Mouse (Mus musculus) hindbrain, embryonic 10.5 days (tissue): Measurements from ENCODE around the gene Gcnt2. TPM values are rescaled to one million over a fixed set of nuclear protein-coding genes. Genes with fewer than 3 reads are reported as not detected.

Experiments
- DNase-seq: peaks from one replicate; pipeline ENCODE4 v3.0.0-alpha.2; 2017; ENCODE audit warnings: low spot score
- H3K27ac ChIP-seq: fragments of 300-500 bp; sonication (generic); 2 replicates; pipeline ENCODE4 v1.5.1; 2016; ENCODE audit warnings: mild to moderate bottlenecking, moderate library complexity
- H3K27me3 ChIP-seq: fragments of 300-500 bp; sonication (generic); 2 replicates; pipeline ENCODE4 v1.6.1; 2016; ENCODE audit warnings: mild to moderate bottlenecking; ENCODE audit not compliant: poor library complexity, insufficient read depth, severe bottlenecking
- H3K36me3 ChIP-seq: fragments of 300-500 bp; sonication (generic); 2 replicates; pipeline ENCODE4 v1.6.1; 2016; ENCODE audit warnings: mild to moderate bottlenecking, moderate library complexity
- H3K4me1 ChIP-seq: fragments of 300-500 bp; sonication (generic); replicated peaks from 2 replicates; pipeline ENCODE4 v1.6.1; 2016; ENCODE audit warnings: mild to moderate bottlenecking
- H3K4me3 ChIP-seq: fragments of 300-500 bp; sonication (generic); 2 replicates; pipeline ENCODE4 v1.5.1; 2016; ENCODE audit warnings: mild to moderate bottlenecking, moderate library complexity
- H3K9me3 ChIP-seq: fragments of 300-500 bp; sonication (generic); 2 replicates; pipeline ENCODE4 v1.6.1; 2016; ENCODE audit warnings: mild to moderate bottlenecking, moderate library complexity
- WGBS: fragments of 180-500 bp; shearing (Covaris S2); methylation state at CpG from one replicate; pipeline ENCODE4 v1.1.7; 2016; 5-methylcytosine and 5-hydroxymethylcytosine counted together
- polyA plus RNA-seq: library from polyadenylated mRNA; unstranded; fragments of >200 nt; fragmentation: Nextera tagmentation; extraction: Ambion mirVana; gene quantifications from 2 replicates; pipeline ENCODE4 v1.2.1, GENCODE M21; 2016

The Gcnt2 gene
- polyA plus RNA-seq, 1 experiment from 2014 or later: 3.9 TPM

- Histone ChIP-seq H3K4me1 (0 out of 2 replicates have a peak, but pooled peaks cover 4% of the 10 kb centered on the region), H3K27ac (no peak overlapping the region), H3K36me3 (no peaks in the 10 kb centered on the region), H3K4me3 (no peak overlapping the region), H3K27me3 (no peaks in the 10 kb centered on the region), H3K9me3 (no peaks in the 10 kb centered on the region)
- DNase-seq: no peak
- WGBS: 91% methylated on average over 11 of the region's 11 CpGs
Measured at GRCm38 (mm10) chr13:40938485-40939357, 79.2 kb downstream of the Gcnt2 start.

GRCm38 (mm10) chr13:40943066-40943465, 83.5 kb downstream of the Gcnt2 start:
- Histone ChIP-seq H3K27ac (no peak overlapping the region), H3K36me3 (no peaks in the 10 kb centered on the region), H3K4me1 (peaks cover 10% of the 10 kb centered on the region), H3K9me3 (no peaks in the 10 kb centered on the region), H3K27me3 (no peaks in the 10 kb centered on the region), H3K4me3 (no peak overlapping the region)
- WGBS: 97% methylated on average over 1 of the region's 1 CpGs
- no peak for DNase-seq

GRCm38 (mm10) chr13:40943936-40944335, 84.4 kb downstream of the Gcnt2 start:
- no peak for DNase-seq
- Histone ChIP-seq H3K27ac (no peak overlapping the region), H3K4me3 (no peak overlapping the region), H3K27me3 (no peaks in the 10 kb centered on the region), H3K36me3 (no peaks in the 10 kb centered on the region), H3K9me3 (no peaks in the 10 kb centered on the region), H3K4me1 (peaks cover 10% of the 10 kb centered on the region)
- WGBS: 69% methylated on average over 5 of the region's 5 CpGs

- WGBS: 14% methylated on average over 3 of the region's 3 CpGs
- Histone ChIP-seq H3K4me3 (no peak overlapping the region), H3K9me3 (no peaks in the 10 kb centered on the region), H3K4me1 (peaks cover 10% of the 10 kb centered on the region), H3K27ac (no peak overlapping the region), H3K27me3 (no peaks in the 10 kb centered on the region), H3K36me3 (no peaks in the 10 kb centered on the region)
- no peak for DNase-seq
Measured at GRCm38 (mm10) chr13:40944346-40944745, 84.8 kb downstream of the Gcnt2 start.

GRCm38 (mm10) chr13:40946513-40946912, 87.0 kb downstream of the Gcnt2 start:
- H3K9me3 ChIP-seq: no peaks in the 10 kb centered on the region
- no peaks in the 10 kb centered on the region for H3K27me3 ChIP-seq
- DNase-seq: no peak
- H3K27ac ChIP-seq: no peak overlapping the region
- H3K36me3 ChIP-seq: no peaks in the 10 kb centered on the region
- no peak overlapping the region for H3K4me3 ChIP-seq
- WGBS: 81% methylated on average over 3 of the region's 3 CpGs
- H3K4me1 ChIP-seq: peaks cover 10% of the 10 kb centered on the region

- Histone ChIP-seq H3K4me3 (no peak overlapping the region), H3K36me3 (no peaks in the 10 kb centered on the region), H3K27me3 (no peaks in the 10 kb centered on the region), H3K4me1 (peaks cover 10% of the 10 kb centered on the region), H3K9me3 (no peaks in the 10 kb centered on the region), H3K27ac (no peak overlapping the region)
- DNase-seq: no peak
- WGBS: 85% methylated on average over 7 of the region's 7 CpGs
Measured at GRCm38 (mm10) chr13:40947538-40948205, 88.1 kb downstream of the Gcnt2 start.

- H3K4me1 ChIP-seq: no peaks in the 10 kb centered on the region
- H3K4me3 ChIP-seq: no peak overlapping the region
- 82% methylated on average over 10 of the region's 10 CpGs for WGBS
- H3K27ac ChIP-seq: no peak overlapping the region
- no peaks in the 10 kb centered on the region for H3K27me3 ChIP-seq
- H3K9me3 ChIP-seq: no peaks in the 10 kb centered on the region
- DNase-seq: no peak
- H3K36me3 ChIP-seq: no peaks in the 10 kb centered on the region
Measured at GRCm38 (mm10) chr13:40951386-40951976, 91.9 kb downstream of the Gcnt2 start.

- WGBS: 87% methylated on average over 6 of the region's 6 CpGs
- no peaks in the 10 kb centered on the region for H3K27me3 ChIP-seq
- DNase-seq: no peak
- H3K9me3 ChIP-seq: no peaks in the 10 kb centered on the region
- no peak overlapping the region for H3K27ac ChIP-seq
- no peaks in the 10 kb centered on the region for H3K36me3 ChIP-seq
- no peak overlapping the region for H3K4me3 ChIP-seq
- H3K4me1 ChIP-seq: no peaks in the 10 kb centered on the region
Measured at GRCm38 (mm10) chr13:40953231-40953630, 93.7 kb downstream of the Gcnt2 start.

- WGBS: 88% methylated on average over 7 of the region's 7 CpGs
- Histone ChIP-seq H3K4me3 (no peak overlapping the region), H3K9me3 (no peaks in the 10 kb centered on the region), H3K36me3 (no peaks in the 10 kb centered on the region), H3K4me1 (no peaks in the 10 kb centered on the region), H3K27me3 (no peaks in the 10 kb centered on the region), H3K27ac (no peak overlapping the region)
- no peak for DNase-seq
Measured at GRCm38 (mm10) chr13:40955773-40956172, 96.2 kb downstream of the Gcnt2 start.

- H3K36me3 ChIP-seq: no peaks in the 10 kb centered on the region
- no peaks in the 10 kb centered on the region for H3K4me1 ChIP-seq
- H3K27ac ChIP-seq: no peak overlapping the region
- no peak for DNase-seq
- no peak overlapping the region for H3K4me3 ChIP-seq
- WGBS: 90% methylated on average over 10 of the region's 10 CpGs
- no peaks in the 10 kb centered on the region for H3K9me3 ChIP-seq
- H3K27me3 ChIP-seq: no peaks in the 10 kb centered on the region
Measured at GRCm38 (mm10) chr13:40967609-40968008, 108.1 kb downstream of the Gcnt2 start.

GRCm38 (mm10) chr13:40968564-40968963, 109.0 kb downstream of the Gcnt2 start:
- no peaks in the 10 kb centered on the region for H3K4me1 ChIP-seq
- no peaks in the 10 kb centered on the region for H3K36me3 ChIP-seq
- no peaks in the 10 kb centered on the region for H3K27me3 ChIP-seq
- H3K27ac ChIP-seq: no peak overlapping the region
- DNase-seq: no peak
- H3K9me3 ChIP-seq: no peaks in the 10 kb centered on the region
- no peak overlapping the region for H3K4me3 ChIP-seq
- WGBS: 81% methylated on average over 5 of the region's 5 CpGs

GRCm38 (mm10) chr13:40969761-40970390, 110.3 kb downstream of the Gcnt2 start:
- Histone ChIP-seq H3K4me1 (no peaks in the 10 kb centered on the region), H3K36me3 (no peaks in the 10 kb centered on the region), H3K27ac (no peak overlapping the region), H3K4me3 (no peak overlapping the region), H3K27me3 (no peaks in the 10 kb centered on the region), H3K9me3 (no peaks in the 10 kb centered on the region)
- 90% methylated on average over 4 of the region's 4 CpGs for WGBS
- no peak for DNase-seq
